Mouse (Mus musculus) common myeloid progenitor, adult 5-6 weeks (primary cell): ENCODE measurements around the gene Fchsd2. TPM values are rescaled to one million over a fixed set of nuclear protein-coding genes. Genes with fewer than 3 reads are reported as not detected.
A peak's percentile ranks its signal among the peaks of the same experiment; 100 is the strongest.

Experiments
- ATAC-seq: replicated peaks from 2 replicates; pipeline ENCODE4 v1.8.0; 2016; ENCODE audit warnings: low read depth, mild to moderate bottlenecking, moderate TSS enrichment, inconsistent platforms; ENCODE audit not compliant: poor library complexity, severe bottlenecking
- total RNA-seq: library from RNA; stranded (forward); fragments of 200-1000, 187-1606 nt; gene quantifications from 2 replicates; pipeline ENCODE4 v1.2.3, GENCODE M21; 2017

Gene Fchsd2
- total RNA-seq, 1 experiment from 2014 or later, result 85.4 TPM

DNA sequence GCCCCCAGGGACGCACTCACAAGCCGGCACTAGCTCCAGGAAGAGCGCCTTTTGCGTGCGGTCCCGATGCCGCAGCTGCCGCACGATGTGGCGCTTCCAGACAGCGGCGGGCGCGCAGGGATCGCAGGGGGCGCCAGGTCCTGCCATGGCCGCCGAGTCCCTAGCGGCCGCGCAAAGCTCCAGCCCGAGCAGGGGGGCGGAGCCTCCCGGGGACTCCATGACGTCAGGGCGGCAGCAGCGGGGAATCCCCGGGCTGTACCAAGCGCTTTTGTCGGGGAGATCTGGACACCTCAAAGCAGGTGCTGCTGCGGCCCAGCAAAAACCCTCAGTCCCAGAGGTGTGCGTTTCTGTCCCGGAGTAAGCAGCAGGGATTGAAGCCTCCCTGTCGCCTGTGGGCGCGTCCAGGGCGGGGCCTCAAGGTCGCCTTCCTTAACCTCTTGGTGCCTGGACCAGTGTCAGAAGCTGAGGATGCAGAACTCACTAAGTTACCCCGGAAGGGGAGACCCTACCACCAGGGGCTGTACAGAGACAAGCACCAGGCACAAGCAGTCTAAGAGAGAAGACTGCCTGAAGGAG lies 209.3 kb downstream of the Fchsd2 start, which contains the start of gene Atg16l2:
Atg16l2 (minus strand) TSS at position 371 of the 576 bp plus-strand sequence.
- ATAC-seq, result peak; percentile 88

GRCm38 (mm10) chr7:101302691-101303090 lies 210.0 kb downstream of the Fchsd2 start:
- ATAC-seq, result no peak

DNA sequence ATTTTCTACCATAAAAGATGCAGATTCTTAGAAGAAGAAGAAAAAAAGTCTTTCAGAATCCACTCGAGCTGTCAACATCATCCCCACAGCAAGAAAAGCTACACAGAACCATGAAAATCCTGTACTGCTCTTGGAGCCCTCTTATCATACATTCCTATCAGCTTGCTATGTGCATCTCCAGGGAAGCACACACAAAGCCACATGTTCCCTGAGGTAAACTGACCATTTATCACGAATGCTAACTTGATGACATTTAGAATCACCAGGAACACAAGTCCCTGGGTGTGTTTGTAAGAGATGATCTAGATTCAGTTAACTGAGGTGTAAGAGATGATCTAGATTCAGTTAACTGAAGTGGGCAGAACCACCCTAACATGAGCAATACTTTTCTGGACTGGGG lies 214.2 kb downstream of the Fchsd2 start:
- ATAC-seq, result no peak

- no peak for ATAC-seq
Observed at GRCm38 (mm10) chr7:101309985-101310326, 217.3 kb downstream of the Fchsd2 start.

DNA sequence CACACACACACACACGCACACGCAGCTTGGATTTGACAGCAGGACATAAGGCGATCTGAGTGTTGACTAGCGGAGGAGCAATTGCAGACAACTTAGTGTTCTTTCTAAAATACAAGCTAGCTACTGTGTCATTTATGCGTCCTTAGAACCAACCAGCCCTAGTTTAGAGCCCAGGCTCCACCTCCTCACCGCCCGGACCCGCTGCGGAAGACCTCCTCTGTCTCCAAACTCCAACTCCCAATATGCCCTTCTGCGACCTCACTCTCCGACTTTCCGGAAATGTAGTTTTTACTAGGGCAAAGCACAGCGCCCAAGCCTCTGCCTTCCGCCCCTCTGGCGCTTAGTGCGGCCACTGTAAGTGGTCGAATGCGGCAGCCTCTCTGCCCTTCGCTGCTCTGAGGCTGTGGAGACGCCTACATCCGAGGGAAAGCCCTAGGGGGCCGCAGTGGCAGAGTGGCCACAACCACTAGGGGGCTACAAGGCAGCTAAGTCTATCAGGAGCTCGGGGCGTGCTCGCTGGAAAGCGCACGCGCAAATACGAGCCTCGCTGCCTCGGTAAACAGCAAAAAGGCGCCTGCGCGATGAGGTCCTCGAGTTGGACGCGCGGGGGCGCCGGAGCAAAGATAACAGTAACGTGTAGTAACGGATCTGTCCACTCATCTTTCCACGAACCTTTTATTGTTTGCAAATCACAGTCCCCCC lies 217.8 kb downstream of the Fchsd2 start:
- peak; percentile 93 for ATAC-seq

DNA sequence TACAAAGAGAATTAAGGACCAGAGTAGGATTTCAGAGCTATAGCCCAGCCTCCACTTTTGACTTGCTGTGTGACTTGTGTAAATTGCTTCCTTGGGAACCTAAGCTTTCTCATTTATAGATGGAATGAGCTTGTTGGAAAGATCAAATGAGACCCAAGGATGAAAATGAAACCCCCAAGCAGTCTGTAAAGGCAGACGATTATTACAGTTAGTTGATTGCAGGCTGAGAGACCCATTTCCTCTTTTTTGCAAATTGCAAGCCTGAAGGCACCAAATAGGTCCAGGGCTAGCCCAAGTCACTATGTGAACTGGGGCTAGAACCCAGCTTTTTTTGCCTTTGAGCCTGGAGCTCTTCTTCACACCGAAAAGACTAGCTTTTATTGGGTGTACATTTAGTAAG lies 218.4 kb downstream of the Fchsd2 start:
- ATAC-seq, result no peak

DNA sequence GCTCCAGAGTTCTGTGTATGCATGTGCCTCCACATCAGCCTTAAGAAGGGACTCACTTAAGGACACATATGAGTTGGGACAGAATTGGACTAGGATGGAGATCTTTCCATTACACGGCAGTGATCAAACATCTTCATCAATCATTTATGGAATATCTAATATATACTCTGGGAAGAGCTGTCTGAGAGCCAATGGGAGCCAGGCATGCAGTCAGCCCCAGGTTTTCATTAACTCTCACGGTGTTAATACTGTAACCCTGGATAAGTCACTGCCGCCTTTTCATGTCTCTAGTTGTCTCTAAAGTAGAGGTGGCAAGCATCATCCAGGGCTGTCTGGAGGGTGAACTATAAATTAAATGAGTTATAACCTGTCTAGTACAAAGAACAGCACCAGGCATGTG lies 220.4 kb downstream of the Fchsd2 start:
- ATAC-seq, result no peak

- no peak for ATAC-seq
Observed at GRCm38 (mm10) chr7:101314396-101314795, 221.7 kb downstream of the Fchsd2 start.

DNA sequence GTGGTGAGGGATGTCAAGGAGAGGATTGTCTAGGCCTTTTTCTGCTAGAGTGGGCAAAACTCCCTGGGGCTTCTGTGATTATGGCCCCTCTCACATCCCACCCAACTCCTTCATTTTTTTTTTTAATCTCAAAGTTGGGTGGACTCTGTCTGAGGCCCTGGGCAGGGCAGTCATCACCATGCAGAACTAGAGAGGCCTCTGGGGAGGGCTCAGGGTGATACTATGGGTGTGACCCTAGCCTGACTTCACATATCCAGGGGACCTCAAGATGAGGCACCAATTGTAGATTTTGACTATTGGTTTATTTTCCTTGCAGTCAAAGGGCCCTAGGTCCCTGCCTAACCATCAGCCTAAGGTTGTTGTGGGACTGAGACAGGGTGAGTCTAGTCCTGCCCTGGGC lies 223.0 kb downstream of the Fchsd2 start:
- no peak for ATAC-seq

GRCm38 (mm10) chr7:101316591-101317001 lies 223.9 kb downstream of the Fchsd2 start:
- ATAC-seq, result peak; percentile 73

DNA sequence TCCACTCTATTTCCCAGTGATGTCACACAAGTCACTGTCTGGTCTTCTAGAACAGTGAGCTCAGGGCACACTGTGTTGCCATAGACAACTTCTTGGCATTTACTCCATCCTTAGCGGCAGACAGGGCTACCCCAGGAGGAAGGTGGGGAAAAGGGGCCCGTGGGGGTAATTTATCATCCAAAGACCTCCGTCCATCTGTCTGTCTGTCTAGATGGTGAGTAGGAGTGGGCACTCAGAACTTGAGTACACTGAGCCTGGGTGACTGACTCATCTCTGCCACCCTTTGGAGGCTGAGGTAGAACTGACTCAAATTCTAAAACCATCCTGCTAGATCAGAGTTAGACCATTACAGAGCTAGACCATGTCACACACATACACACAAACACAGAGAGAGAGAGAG lies 224.4 kb downstream of the Fchsd2 start, which contains the start of gene Stard10:
Stard10 (plus strand) TSS at position 73 of the 400 bp plus-strand sequence.
- ATAC-seq, result no peak

DNA sequence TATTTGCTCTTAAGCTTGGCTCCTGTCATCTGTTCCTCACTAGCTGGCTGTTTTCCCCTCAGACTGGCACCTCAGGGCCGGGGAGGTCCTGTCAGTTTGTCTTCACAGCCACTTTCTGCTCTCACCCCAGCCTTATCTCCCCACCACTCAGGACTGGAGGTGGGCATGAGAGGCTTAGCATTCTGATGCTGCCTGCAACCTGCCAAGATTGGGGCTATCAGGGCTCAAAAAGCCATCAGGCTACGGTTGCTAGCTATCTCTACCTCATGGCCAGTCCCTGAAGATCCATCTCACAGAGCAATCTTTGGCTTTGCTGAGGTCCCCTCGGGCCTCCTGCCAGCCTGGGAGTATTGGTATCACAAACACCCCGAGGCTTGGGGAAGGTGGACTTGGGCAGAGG lies 226.2 kb downstream of the Fchsd2 start:
- 0 out of 2 replicates have a peak, but pooled peaks have one; percentile 6 for ATAC-seq

- no peak for ATAC-seq
Observed at GRCm38 (mm10) chr7:101319796-101320195, 227.1 kb downstream of the Fchsd2 start.

DNA sequence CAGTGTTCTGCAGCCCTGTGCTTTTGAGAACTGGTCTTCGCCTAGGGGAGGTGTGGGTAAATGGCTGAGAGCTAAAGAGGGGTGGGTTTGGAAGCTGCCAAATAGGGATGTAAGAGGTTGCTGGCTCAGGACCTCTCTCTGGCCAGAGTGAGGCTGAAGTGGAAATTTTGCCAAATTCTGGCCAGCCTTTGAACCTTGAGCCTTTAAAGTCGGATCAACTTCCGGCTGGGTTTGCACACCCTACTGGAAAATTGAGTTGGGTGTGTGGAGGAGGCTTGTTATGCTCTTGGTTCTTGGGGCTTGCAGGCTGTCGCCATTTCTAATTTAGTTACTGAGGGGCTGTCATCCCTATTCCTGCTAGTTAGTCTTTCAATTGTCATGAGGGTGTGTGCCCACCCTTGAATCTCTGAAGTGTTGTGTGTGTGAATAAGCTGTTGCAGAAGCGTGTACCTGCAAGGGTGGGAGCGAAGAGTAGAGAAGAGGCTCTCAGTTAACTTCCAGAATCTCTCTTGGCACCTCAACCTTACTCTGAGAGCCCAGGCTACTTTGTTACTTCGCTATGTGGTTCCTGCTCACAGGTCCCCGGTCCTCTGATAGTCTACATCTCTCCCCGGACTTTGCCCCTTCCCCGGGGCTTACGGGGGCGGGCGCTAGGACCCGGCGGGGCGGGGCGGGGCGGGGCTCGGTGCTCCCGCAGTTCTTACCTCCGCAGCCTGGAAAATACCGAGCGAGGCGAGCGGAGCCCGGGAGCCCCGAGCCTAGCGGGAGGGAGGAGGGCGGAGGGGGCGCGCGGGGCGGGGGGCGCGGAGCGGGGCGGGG lies 227.9 kb downstream of the Fchsd2 start:
- no peak for ATAC-seq

DNA sequence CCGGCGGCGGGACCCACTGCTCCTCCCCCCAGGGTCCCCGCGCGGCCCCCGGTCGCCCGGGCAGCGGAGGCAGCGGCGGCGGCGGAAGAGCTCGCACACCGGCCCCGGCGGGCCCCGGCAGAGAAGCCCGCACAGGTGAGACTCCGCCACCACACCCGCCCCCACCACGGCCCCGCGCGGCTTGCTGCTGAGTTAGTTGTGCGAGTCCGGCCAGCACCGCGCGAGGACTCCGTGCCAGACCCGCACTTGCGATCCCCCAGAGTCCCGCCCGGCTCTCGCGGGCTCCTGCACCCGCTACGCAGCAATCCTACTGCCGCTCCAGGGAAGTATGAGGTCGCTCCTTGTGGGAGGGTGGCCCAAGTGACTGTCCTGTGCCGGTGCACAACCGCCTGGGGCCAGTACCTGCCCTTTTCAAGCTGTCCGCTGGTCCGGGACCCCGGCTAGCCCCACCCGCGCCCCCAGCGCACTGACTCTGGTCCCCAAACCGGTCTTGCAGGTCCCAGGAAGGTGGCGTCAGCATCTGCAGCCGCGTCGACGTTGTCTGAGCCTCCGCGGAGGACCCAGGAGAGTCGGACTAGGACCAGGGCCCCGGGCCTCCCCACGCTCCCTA lies 228.7 kb downstream of the Fchsd2 start:
- ATAC-seq, result no peak

DNA sequence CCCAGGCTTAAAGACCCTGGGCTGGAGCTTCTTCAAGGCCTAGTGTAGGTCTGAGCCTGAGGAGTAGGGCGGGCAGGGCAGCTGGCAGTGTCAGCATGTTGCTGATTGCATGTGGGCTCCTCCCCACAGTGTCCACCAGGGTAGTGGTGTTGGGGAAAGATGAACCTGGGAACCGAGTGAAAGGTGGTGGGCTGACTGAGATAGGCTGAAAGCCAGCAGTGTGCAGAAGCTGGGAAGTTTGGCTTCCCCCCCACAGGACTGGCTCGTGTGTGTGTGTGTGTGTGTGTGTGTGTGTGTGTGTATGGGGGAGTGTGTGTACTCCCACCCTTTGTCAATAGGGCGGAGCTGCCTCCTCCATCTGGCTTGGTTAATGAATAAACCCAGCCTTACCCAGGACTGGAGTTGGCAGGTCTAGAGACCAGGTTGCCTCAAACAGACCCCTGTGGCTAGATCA lies 230.5 kb downstream of the Fchsd2 start:
- peak; percentile 51 for ATAC-seq

DNA sequence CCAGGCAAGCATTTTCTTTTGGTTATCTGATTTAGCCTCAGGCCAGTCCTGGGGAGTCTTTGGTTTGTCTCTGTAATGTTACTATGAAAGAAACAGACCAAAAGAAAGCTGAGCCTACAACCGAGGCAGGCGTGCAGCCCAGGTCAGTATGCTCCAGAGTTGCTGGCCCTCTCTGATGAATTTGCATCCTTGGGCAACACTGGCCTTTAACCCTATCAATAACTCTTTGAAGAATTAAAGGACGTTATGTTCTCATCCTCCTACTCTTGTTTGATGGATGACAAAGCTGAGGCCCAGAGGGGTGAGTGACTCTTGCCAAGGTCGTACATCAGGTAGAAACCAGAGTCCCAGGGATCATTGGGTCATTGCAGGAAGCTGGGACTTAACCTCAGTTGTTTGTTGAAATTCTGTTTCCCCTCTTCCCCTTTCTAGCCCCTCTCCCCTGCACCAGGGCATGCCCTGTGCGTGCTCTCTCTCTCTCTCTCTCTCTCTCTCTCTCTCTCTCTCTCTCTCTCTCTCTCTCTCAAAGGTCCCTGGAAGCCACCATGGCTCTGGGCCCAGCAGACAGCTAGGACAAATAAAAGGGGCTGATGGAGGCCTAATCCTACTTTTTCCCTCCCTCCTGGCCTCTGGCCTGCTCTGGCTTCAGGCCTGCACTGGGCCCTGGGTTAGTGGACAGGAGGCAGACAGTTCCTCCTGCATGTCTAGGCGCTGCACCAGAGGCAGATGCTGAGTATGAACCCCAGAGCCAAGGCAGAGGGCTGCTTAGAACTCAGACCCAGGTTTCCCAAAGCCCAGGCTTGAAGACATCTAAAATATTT lies 231.7 kb downstream of the Fchsd2 start:
- no peak for ATAC-seq

- ATAC-seq, result no peak
Observed at GRCm38 (mm10) chr7:101326006-101326405, 233.3 kb downstream of the Fchsd2 start.

DNA sequence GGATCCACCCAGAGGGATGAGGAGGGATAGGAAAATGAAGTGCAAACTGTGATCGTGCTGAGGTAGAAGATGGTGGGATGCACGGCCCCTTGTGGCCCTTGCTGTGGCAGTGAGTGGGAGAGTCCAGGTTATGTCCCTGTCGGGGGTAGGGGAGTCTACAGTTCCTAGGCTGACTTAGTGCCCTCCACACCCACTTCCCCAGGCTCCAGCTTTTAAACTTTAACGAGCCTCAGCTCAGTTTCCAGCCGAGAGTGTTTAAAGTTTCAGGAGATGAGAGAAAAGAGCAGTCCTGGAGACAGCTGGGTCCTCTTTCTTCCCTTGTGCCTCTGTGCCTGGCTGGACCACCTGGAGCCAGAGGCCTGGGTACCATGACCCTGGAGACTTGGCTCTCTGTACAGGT lies 234.6 kb downstream of the Fchsd2 start:
- ATAC-seq, result no peak

DNA sequence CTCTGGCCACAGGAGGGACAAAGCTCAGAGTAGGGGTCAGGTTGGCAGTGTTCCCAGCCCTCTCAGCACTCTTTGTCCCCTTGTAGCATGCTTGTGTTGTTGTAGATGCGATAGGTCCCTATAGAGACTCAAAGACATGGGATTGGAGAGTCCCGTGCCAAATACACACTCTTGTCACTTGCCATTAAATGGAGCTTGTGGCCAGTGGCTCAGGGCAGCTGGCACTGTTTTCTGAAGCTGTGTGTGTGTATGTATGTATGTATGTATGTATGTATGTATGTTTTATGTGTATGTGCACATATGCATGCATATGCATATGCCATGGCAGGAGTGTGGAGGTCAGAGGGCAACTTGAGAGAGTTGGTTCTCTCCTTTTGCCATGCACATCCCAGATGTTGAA lies 235.1 kb downstream of the Fchsd2 start:
- ATAC-seq, result no peak
